In genomic region chr16:77556446-77557105, GRCm38 (mm10) we compare ENCODE assay signal across 26 mouse cellular contexts. TPM values are rescaled to one million over a fixed set of nuclear protein-coding genes. Genes with fewer than 3 reads are reported as not detected.
DNase-seq lines count a peak whose midpoint lies in the region; ATAC-seq and TF ChIP-seq lines count a peak whose summit lies in the region.
"Had no signal": no experiment of that assay in that cellular context is flagged by ENCODE, and none has a peak within 500 bp of the region (broad histone marks: within the 10 kb centered on the region; RNA-seq: fewer than 3 reads in every experiment).

No protein-coding gene starts in this region.

- ATAC-seq in forebrain, embryonic 15.5 days (replicated peaks): no peak
- ATAC-seq in forebrain, embryonic 16.5 days: no peak
- ATAC-seq in intestine, embryonic 15.5 days: no peak
- ATAC-seq: forebrain, embryonic 13.5 days; intestine, embryonic 16.5 days had no signal

- TF ChIP-seq POLR2A in brain, embryonic 14.5 days (IDR thresholded peaks at IDR 0.05; ENCODE audit: borderline replicate concordance, extremely low read depth, insufficient read depth, insufficient read length, poor library complexity, severe bottlenecking): no peak

- H3K9ac ChIP-seq in forebrain, embryonic 15.5 days (replicated peaks): no peak overlapping the region
- no peak overlapping the region for H3K9ac ChIP-seq in forebrain, embryonic 16.5 days (replicated peaks; ENCODE audit: low read depth, low read length)
- H3K9ac ChIP-seq in intestine, embryonic 15.5 days: no peak overlapping the region
- H3K9ac ChIP-seq: embryonic facial prominence, embryonic 12.5 days; forebrain, embryonic 13.5 days; heart, embryonic 13.5 days; hindbrain, embryonic 12.5 days had no signal

- DNase-seq in layer of hippocampus, adult 2 months (ENCODE audit: low spot score in 2 of 2): no peak
- no peak for DNase-seq in layer of hippocampus, postnatal 14 days (ENCODE audit: low spot score in 2 of 2)
- peak; percentile 50 for DNase-seq in Muller cell, postnatal 12 days (ENCODE audit: inconsistent ontology term)
- DNase-seq in brain, embryonic 14.5 days (ENCODE audit: low read depth): peak; percentile 45
- DNase-seq in B cell, adult 2 months: no peak
- DNase-seq: adrenal gland, adult 8-10 months; adrenal gland, postnatal 36 days; cerebellum, postnatal 25 days; gastrocnemius, postnatal 25 days; heart, adult 11 months; heart, postnatal 4 days; kidney, adult 8-10 months had no signal

- H3K4me1 ChIP-seq in forebrain, embryonic 15.5 days: peaks cover 3% of the 10 kb centered on the region; the same call in 1 of the 2 replicates
- no peaks in the 10 kb centered on the region for H3K4me1 ChIP-seq in forebrain, embryonic 16.5 days (replicated peaks; ENCODE audit: control insufficient read depth, insufficient read depth, low read length)
- H3K4me1 ChIP-seq in intestine, embryonic 15.5 days (replicated peaks): no peaks in the 10 kb centered on the region
- H3K4me1 ChIP-seq: embryonic facial prominence, embryonic 12.5 days; forebrain, embryonic 13.5 days; heart, embryonic 13.5 days; hindbrain, embryonic 12.5 days had no signal

- no peaks in the 10 kb centered on the region for H3K9me3 ChIP-seq in forebrain, embryonic 15.5 days
- no peaks in the 10 kb centered on the region for H3K9me3 ChIP-seq in forebrain, embryonic 16.5 days (ENCODE audit: control insufficient read depth, low read length)
- H3K9me3 ChIP-seq in intestine, embryonic 15.5 days: no peaks in the 10 kb centered on the region
- H3K9me3 ChIP-seq: embryonic facial prominence, embryonic 12.5 days; forebrain, embryonic 13.5 days; heart, embryonic 13.5 days; hindbrain, embryonic 12.5 days had no signal

- H3K36me3 ChIP-seq in forebrain, embryonic 15.5 days: peaks cover 7% of the 10 kb centered on the region
- no peaks in the 10 kb centered on the region for H3K36me3 ChIP-seq in forebrain, embryonic 16.5 days (ENCODE audit: control insufficient read depth, insufficient read depth)
- H3K36me3 ChIP-seq in intestine, embryonic 15.5 days: no peaks in the 10 kb centered on the region
- H3K36me3 ChIP-seq: embryonic facial prominence, embryonic 12.5 days; hindbrain, embryonic 12.5 days had no signal

- TF ChIP-seq CTCF in layer of hippocampus, adult 2 months (conservative IDR thresholded peaks at IDR 0.05): no peak
- TF ChIP-seq CTCF in brain, embryonic 14.5 days (IDR thresholded peaks at IDR 0.05; ENCODE audit: borderline replicate concordance, extremely low read depth, insufficient read depth, insufficient read length): no peak

- H3K27ac ChIP-seq in forebrain, embryonic 15.5 days (replicated peaks): 0 out of 2 replicates have a peak overlapping the region, but pooled peaks have one; percentile 8
- H3K27ac ChIP-seq in forebrain, embryonic 16.5 days (ENCODE audit: low read length): no peak overlapping the region
- H3K27ac ChIP-seq in layer of hippocampus, adult 2 months: peak overlapping the region; percentile 5; the same call in 1 of the 2 replicates
- H3K27ac ChIP-seq in intestine, embryonic 15.5 days: no peak overlapping the region
- H3K27ac ChIP-seq: embryonic facial prominence, embryonic 12.5 days; forebrain, embryonic 13.5 days; heart, embryonic 13.5 days; hindbrain, embryonic 12.5 days had no signal

- no peak overlapping the region for H3K4me2 ChIP-seq in forebrain, embryonic 15.5 days (replicated peaks)
- no peak overlapping the region for H3K4me2 ChIP-seq in forebrain, embryonic 16.5 days (ENCODE audit: low read length)
- H3K4me2 ChIP-seq in intestine, embryonic 15.5 days (replicated peaks): no peak overlapping the region
- H3K4me2 ChIP-seq: embryonic facial prominence, embryonic 12.5 days; forebrain, embryonic 13.5 days; heart, embryonic 13.5 days; hindbrain, embryonic 12.5 days had no signal

- H3K27me3 ChIP-seq in forebrain, embryonic 15.5 days: no peaks in the 10 kb centered on the region
- H3K27me3 ChIP-seq in forebrain, embryonic 16.5 days (replicated peaks; ENCODE audit: control insufficient read depth, insufficient read depth, low read length): no peaks in the 10 kb centered on the region
- no peaks in the 10 kb centered on the region for H3K27me3 ChIP-seq in intestine, embryonic 15.5 days (replicated peaks)
- H3K27me3 ChIP-seq: embryonic facial prominence, embryonic 12.5 days; forebrain, embryonic 13.5 days; heart, embryonic 13.5 days; hindbrain, embryonic 12.5 days had no signal

- WGBS in forebrain, embryonic 15.5 days: 79% methylated on average over 10 of the region's 10 CpGs
- WGBS in forebrain, embryonic 16.5 days: 80% methylated on average over 10 of the region's 10 CpGs
- WGBS in intestine, embryonic 15.5 days: 85% methylated on average over 10 of the region's 10 CpGs

- no peak overlapping the region for H3K4me3 ChIP-seq in forebrain, embryonic 15.5 days
- H3K4me3 ChIP-seq in forebrain, embryonic 16.5 days (replicated peaks; ENCODE audit: low read length): no peak overlapping the region
- no peak overlapping the region for H3K4me3 ChIP-seq in layer of hippocampus, adult 2 months
- no peak overlapping the region for H3K4me3 ChIP-seq in intestine, embryonic 15.5 days (replicated peaks)
- H3K4me3 ChIP-seq: embryonic facial prominence, embryonic 12.5 days; forebrain, embryonic 13.5 days; heart, embryonic 13.5 days; hindbrain, embryonic 12.5 days had no signal

RNA-seq across cellular contexts. Expression of gene Gm11146, which starts 45.3 kb away (rescaled TPM):
- polyA plus RNA-seq in forebrain, embryonic 15.5 days (2015; fragmentation: Nextera tagmentation; extraction: Ambion mirVana): not detected in 2 replicates
- not detected in 2 replicates for polyA plus RNA-seq in forebrain, embryonic 16.5 days (2015; fragmentation: Nextera tagmentation; extraction: Ambion mirVana)
- not detected for total RNA-seq in layer of hippocampus, adult 2 months (2021)
- not detected for total RNA-seq in layer of hippocampus, postnatal 14 days (2021)
- not detected in 2 replicates for polyA plus RNA-seq in brain, embryonic 14.5 days (2012; rRNA removed)
- polyA plus RNA-seq in intestine, embryonic 15.5 days (2015; fragmentation: Nextera tagmentation; extraction: Ambion mirVana): not detected in 2 replicates
- total RNA-seq: adrenal gland, adult 8-10 months; adrenal gland, postnatal 36 days; ES-E14; gastrocnemius, adult 18-20 months; gastrocnemius, postnatal 25 days; heart, postnatal 4 days had no signal
- polyA plus RNA-seq: cerebellum, adult 2 months; cortical plate, adult 2 months; embryonic facial prominence, embryonic 12.5 days; forebrain, embryonic 13.5 days; frontal cortex, adult 2 months; heart, embryonic 13.5 days; heart, postnatal 0 days; hindbrain, embryonic 12.5 days; intestine, embryonic 16.5 days had no signal

Comparison
In these comparisons a context has a peak if more than half of its experiments do, and no peak if none do; other contexts are left out.
1. H3K27ac ChIP-seq: peak in forebrain, embryonic 15.5 days (single experiment) and layer of hippocampus, adult 2 months (single experiment); none in forebrain, embryonic 16.5 days (single experiment) and intestine, embryonic 15.5 days (single experiment).
2. DNase-seq: peak in Muller cell, postnatal 12 days (single experiment) and brain, embryonic 14.5 days (single experiment); none in layer of hippocampus, adult 2 months (0 of 2), layer of hippocampus, postnatal 14 days (0 of 2) and B cell, adult 2 months (0 of 2).